Mouse (Mus musculus) cerebellum, postnatal 10 days (tissue): Measurements from ENCODE around the gene Hoxb7.

ENCODE experiments used
- DNase-seq, 2 experiments: peaks; one replicate each; pipeline ENCODE4 v3.0.0; 2021; ENCODE audit warnings: mixed read lengths in 2 of 2

The Hoxb7 gene

GRCm38 (mm10) chr11:96317608-96318367 lies 31.4 kb downstream of the Hoxb7 start, which contains the start of gene Hoxb4:
TSS of gene Hoxb4 (plus strand) at chr11:96318267.
- DNase-seq, result peak in 1 of 2 experiments; percentile 42

- DNase-seq, result peak in 1 of 2 experiments; percentile 36
Observed at GRCm38 (mm10) chr11:96318368-96319070, 32.1 kb downstream of the Hoxb7 start.

GRCm38 (mm10) chr11:96319071-96319902 lies 32.9 kb downstream of the Hoxb7 start:
- no peak for DNase-seq

GRCm38 (mm10) chr11:96319910-96320309 lies 33.5 kb downstream of the Hoxb7 start:
- no peak for DNase-seq

- DNase-seq, result no peak
Observed at GRCm38 (mm10) chr11:96320688-96321087, 34.3 kb downstream of the Hoxb7 start.

GRCm38 (mm10) chr11:96321846-96322245 lies 35.4 kb downstream of the Hoxb7 start:
- no peak for DNase-seq

- DNase-seq, result no peak
Observed at GRCm38 (mm10) chr11:96322738-96323137, 36.3 kb downstream of the Hoxb7 start.

- no peak for DNase-seq
Observed at GRCm38 (mm10) chr11:96323154-96323553, 36.7 kb downstream of the Hoxb7 start, which contains the start of gene Hoxb3. TSS of gene Hoxb3 (plus strand) at chr11:96323326.

- DNase-seq, result no peak
Observed at GRCm38 (mm10) chr11:96324125-96324524, 37.7 kb downstream of the Hoxb7 start.

GRCm38 (mm10) chr11:96324965-96325364 lies 38.5 kb downstream of the Hoxb7 start:
- DNase-seq, result no peak

- no peak for DNase-seq
Observed at GRCm38 (mm10) chr11:96325747-96326212, 39.4 kb downstream of the Hoxb7 start.

GRCm38 (mm10) chr11:96326705-96327104 lies 40.3 kb downstream of the Hoxb7 start:
- DNase-seq, result no peak

GRCm38 (mm10) chr11:96327122-96327521 lies 40.7 kb downstream of the Hoxb7 start:
- DNase-seq, result no peak

- DNase-seq, result no peak
Observed at GRCm38 (mm10) chr11:96327750-96328149, 41.3 kb downstream of the Hoxb7 start.

- no peak for DNase-seq
Observed at GRCm38 (mm10) chr11:96328605-96329004, 42.2 kb downstream of the Hoxb7 start.

- DNase-seq, result no peak
Observed at GRCm38 (mm10) chr11:96332105-96332504, 45.7 kb downstream of the Hoxb7 start.

GRCm38 (mm10) chr11:96332618-96333032 lies 46.2 kb downstream of the Hoxb7 start:
- no peak for DNase-seq

GRCm38 (mm10) chr11:96333241-96334001 lies 47.0 kb downstream of the Hoxb7 start:
- DNase-seq, result no peak

GRCm38 (mm10) chr11:96334002-96334364 lies 47.6 kb downstream of the Hoxb7 start:
- DNase-seq, result no peak

- no peak for DNase-seq
Observed at GRCm38 (mm10) chr11:96334998-96335397, 48.6 kb downstream of the Hoxb7 start.

- no peak for DNase-seq
Observed at GRCm38 (mm10) chr11:96336597-96336996, 50.2 kb downstream of the Hoxb7 start.

GRCm38 (mm10) chr11:96337026-96337425 lies 50.6 kb downstream of the Hoxb7 start:
- no peak for DNase-seq
